Mouse (Mus musculus): ENCODE data around the gene Sgf29.
A peak's percentile ranks its signal among the peaks of the same experiment; 100 is the strongest.

Gene Sgf29

DNA sequence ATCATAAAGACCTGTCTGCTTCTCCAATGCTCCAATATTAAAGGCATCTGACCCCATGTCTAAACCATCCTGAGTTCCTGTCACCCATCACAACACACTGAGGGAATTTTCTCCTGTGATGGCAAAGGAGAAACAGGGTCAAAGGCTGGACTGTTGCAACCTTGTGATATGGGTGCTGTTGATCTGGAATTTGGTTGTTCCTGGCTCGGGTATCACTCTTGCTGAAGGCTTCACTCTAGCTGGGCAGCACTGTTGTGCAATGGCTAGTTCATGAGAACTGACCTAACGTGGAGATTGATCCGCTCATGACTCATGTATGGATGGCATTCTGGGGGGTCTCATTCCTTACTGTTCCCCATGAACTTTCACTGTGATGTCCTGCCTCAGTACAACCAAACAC is 39.9 kb downstream of the Sgf29 start:
- DNase-seq: no peak

DNA sequence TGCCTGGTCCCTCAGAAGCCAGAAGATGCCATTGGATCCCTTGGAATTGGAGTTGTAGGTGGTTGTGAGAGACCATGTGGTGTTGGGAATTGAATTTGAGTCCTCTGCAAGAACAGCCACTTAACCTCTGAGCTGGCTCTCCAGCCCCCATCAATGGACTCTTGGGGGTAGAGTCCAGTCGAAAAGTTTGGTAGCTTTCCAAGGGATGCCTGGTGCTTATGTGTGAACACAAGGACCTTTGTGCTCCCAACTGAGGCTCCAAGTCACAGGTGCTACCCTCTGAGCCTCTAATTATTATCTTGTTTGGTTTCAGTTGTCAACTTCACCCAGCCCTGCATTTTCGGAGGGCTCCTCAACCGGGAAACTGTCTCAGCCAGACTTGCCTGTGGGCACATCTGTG is 41.6 kb downstream of the Sgf29 start:
- DNase-seq: no peak

DNA sequence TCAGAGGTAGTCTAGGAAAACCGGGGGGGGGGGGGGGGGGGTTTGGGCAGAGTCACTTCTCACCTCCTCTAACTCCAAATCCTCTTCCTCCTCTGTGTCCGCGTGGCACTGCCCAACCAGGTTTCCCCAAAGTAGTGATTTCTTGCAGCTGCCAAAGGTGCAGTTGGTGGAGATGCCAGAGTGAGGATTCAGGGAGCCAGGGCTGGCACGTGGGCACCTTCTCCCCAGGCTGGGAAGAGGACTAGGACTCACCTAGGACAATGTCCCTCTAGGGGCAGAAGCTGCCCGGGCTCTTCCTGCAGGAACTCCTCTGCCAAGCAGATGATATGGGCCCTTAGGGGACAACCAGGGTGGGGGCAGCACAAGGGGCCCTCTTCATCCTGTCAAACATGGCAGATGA is 42.6 kb downstream of the Sgf29 start:
- no peak for DNase-seq

DNA sequence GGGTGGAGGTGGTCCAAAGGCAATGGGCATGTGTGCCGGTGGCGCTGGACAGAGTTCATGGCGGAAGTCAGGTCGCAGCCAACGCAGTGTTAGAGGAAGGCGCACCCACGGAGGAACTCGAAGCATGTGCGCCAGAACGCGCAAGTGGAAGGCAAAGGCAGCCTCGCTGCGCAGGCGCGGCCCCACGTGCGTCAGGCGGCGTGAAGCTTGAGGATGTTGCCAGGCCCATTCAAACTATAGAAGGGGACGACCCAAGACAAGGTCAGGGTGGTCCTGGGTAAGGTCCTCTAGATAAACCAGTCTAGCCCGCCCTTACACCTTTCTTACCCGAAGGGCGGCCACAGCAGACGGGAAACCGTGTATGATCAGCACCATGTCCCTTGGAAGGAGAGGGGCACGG is 43.3 kb downstream of the Sgf29 start:
- no peak for DNase-seq

DNA sequence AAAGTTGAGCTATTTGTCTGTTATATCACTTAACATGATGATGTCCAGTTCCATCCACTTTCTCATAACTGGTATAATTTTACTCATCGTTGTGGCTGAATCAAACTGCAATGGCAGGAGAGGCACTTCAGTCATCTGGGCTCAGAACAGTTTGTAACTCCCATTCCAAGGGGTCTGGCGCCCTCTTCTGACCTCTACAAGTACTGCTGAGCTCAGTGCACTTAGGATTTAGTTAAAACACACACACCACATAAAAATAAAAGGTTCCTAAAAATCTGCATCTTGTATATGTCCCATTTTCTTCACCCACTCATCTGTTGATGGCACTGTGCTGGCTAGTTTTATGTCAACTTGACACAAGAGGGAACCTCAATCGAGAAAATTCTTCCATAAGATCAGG is 44.1 kb downstream of the Sgf29 start:
- DNase-seq: peak; percentile 93

DNA sequence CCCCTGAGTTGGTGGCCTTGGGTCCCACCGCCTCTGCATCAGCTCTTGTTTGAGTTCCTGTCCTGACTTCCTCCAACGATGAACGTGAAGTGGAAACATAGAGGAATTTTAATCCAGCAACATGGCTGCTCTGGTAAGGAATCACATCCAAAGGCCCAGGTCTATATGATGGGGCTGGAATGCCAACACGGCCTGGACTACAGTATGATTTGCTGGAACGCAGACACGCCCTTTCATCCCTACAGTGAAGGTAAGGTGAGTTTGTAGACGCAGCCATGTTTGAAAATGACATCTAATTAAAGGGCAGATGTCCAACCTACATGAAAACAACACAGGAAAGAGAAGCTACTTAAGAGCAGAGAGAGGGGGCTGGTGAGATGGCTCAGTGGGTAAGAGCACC is 44.7 kb downstream of the Sgf29 start:
- DNase-seq: no peak

DNA sequence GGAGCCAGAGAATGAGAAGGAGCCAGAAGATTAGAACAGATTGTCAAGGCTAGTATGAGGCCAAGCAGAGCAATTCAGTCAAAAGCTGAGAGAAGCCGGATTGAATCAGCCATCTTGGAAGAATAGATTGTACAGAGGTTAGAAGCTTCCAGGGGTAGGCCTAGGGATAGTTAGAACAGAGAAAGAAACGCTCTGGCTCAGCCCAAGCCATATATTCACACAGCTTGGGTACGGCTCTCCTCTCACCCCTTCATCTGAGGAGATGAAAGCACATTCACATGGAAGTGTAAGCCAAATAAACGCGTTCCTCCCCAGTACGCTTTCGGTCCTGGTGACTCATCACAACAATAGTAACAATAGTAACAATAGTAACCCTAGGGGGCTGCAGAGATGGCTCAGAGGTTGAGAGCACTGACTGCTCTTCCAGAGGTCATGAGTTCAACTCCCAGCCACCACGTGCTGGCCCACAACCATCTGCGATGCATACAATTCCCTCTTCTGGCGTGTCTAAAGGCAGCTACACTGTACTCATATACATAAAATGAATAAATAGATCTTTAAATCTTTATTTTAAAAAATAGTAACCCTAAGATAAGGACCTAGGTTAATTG is 45.4 kb downstream of the Sgf29 start:
- DNase-seq: no peak

DNA sequence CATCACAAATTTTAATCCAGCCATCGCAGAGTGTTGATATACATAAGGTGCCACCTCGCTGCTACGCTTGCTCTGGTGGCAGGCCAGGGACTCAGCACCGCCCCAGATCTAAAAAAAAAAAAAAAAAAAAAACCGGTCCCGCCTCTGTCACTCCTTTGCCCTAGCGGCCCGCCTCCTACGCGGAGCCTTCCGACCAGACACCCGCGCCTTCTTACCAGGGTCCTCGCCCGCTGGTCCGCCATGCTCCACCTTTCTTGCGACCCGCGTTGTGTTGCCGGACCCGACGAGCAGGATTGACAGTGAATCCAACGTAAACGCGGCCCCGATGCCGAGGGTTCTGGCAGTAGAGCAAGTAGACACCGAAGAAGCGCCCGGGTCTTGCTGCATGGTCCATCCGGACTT is 46.1 kb downstream of the Sgf29 start, which contains the start of gene Bola2:
Gene Bola2 (plus strand): TSS at position 192 of the 402 bp plus-strand sequence.
- DNase-seq: peak; percentile 82

DNA sequence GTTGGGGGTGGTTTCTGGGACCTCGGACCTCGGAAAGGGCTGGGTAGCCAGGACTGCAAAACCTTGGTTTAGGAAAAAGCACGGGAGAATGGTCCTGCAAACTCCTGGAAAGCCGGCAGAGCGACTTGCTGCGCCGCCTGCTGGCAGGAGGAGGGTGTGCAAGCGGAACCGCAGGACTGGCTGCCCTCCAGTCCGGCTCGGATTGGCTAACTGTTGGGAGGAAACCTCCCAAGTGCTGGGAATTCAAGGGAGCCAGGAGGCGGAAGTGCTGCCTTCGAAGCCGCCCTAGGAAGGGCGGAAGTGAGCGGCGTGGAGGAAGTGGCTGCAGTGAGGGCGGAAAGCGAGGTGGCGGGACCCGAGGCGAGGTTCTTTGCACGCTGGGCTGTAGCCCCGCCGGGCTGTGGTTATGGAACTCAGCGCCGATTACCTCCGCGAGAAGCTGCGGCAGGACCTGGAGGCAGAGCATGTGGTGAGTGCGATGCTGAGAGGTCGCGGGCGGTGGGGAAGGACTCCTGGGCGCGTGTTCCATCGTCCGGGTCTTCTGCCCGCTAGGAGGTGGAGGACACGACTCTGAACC is 46.6 kb downstream of the Sgf29 start, which contains the start of gene Slx1b:
Gene Slx1b (minus strand): TSS at position 154 of the 577 bp plus-strand sequence.
- DNase-seq: peak; percentile 96

DNA sequence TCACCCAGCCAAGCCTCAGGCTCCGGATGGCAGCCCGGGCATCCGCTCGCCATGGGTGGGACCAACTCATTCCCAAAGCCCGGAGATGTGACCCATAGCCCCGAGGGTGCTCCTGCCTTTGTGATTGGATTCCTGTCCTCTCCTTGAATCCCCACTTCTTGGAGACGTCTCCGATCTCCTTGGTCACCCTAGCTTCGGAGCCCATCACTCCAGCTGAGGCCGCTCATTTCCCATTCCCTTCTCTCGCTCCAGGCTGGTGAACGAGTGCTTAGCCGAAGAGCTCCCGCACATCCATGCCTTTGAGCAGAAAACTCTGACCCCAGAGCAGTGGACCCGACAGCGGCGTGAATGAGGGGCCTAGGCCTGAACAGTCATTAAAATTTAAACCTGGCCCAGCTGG is 47.2 kb downstream of the Sgf29 start:
- no peak for DNase-seq

DNA sequence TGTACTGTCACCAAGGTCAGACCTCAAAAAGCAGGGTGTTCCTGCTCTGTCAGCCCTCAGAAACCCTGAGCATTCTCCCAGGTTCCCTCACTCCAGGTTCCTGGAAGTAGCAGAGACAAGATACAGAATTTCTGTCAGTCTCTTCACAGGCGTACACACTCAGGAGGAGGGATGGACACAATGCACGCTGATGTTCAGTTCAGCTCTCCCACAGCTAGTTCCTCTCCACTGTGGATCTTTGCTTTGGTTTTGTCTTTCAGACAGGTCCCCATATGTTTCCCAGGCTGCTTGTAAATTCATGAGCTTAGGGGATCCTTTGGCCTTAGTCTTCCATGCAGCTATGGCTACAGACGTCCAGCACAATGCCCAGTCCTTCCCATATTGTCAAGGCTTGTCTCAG is 47.8 kb downstream of the Sgf29 start:
- DNase-seq: no peak

DNA sequence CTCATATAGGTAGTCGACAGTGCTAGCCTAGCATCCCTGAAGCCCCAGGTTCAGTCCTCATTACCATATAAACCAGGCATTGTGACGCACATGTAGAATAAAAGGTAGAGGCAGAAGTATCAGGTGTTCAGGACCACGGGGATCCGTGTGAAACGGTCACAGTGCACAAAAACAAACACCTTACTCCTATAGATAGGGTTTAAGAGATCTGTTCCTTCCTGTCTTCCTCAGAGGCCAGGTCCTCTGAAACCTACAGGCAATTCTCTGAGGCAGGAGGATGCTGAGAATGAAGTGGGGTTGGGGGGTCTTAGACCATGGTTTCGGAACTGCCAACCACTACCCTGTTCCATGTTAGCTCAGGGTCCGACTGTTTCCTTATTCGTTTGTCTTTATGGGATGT is 48.7 kb downstream of the Sgf29 start:
- DNase-seq: no peak

DNA sequence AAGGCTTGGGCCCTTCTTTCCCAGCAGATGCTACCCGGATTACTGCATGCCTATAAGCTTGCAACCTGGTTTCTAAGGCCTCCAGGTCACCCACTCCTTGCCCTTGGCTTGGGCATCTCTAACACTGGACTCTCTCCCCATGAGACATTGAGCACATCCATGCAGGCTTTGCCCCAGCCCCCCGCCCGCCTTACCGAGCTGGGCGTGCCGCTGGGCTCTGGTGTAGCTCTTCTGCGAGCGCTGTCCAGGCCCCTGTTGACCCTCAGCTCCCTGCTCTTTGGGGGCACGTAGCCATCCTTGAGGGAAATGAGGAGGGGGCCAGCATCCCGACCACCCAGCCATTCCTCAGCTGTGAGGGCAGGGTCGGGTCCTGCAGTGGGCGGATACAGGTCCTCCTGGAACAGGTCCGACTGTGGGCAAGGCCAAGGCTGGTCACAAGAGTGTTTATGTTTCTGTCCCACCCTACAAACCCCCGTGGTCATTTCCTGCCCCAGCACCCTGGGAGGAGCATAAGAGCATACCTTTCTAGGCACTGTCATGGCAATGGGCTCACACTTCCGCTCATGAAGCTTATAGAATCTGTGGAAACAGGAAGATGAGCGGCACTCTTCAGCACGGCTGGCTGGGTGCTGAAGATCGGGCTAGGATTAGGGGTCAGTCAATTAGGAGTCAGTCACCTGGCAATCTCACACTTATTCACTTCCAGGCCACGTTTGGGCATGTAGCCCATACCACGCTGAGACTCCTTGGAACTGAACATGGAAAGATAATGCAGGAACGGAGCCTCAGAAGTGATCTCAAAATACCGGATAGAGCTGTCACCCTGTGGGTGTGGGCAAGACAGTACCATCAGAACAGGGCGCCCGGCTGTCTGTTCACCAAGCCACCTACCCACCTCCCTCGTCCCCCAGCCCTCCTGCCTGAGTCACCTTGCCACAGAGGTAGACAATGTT is 51.2 kb downstream of the Sgf29 start:
- no peak for DNase-seq

DNA sequence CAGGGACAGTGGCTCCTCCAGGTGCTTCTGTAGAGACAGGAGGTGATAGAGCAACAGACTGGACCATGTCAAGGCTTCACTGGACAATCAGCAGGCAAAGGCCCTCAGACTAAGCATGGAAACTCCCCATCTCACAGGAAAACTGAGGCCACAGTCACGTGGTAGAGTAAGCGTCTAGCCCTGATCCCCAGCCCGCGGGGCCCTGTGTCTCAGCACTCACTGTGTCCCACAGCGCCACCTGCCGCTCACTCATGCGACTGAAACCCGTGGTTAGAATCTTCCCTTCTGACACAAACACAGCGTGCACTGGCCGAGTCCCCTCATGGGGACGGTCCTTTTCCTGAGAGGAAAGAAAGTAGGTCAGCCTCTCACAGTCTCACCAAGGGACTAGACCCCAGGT is 52.0 kb downstream of the Sgf29 start:
- DNase-seq: peak; percentile 95

DNA sequence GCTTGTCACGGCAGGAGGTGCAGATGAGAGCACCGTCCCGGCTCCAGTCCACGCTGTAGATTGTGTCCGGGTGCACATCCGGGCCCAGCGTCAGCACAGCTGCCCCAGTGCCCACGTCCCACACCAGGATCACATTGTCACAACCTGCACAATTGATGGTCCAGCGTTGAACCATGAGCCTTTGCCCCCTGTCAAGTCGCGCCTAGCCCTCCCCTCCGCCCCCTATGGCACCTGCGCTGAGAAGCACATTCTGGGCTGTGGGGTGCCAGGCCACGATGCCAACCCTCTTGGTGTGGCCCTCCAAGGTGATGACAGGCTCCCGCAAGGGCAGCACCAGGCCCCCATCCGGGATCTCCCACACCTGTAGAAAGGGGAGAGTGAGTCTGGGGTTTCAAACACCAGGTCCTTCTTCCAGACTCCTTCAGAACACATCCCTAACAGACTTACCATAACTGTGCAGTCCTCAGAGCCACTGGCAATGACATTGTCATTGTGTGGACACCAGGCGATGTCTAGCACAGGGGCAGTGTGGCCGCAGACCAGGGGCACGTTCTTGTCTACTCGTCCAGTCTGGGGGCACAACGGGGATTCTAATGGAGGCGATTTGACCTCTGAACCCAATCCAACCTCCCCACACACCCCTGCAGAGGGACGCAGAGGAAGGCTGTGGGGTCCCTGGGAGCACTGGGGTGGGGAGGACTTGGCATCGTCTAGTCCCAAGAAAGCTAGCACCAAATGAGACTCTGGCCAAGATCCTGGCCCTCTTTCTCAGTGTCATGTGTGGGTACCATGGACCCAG is 52.6 kb downstream of the Sgf29 start:
- no peak for DNase-seq

DNA sequence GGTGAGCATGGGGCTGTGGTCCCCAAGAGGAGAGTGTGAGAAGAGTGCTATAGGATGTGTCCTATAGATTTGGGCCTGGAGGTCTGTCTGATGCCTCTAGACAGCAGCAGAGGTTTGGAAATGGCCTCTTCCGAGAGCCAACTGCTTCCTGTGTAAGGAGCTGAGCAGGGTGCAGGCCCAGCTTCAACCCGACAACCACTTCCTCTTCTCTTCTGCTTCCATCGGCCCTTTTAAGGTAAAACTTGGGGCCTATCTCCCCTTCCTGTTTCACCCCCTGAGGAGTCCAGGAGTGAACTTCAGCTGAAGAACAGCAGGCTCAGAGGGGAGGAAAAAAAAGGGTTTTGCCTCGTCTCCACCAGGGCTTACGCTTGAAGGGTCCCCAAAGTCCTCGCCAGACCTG is 53.2 kb downstream of the Sgf29 start:
- no peak for DNase-seq

DNA sequence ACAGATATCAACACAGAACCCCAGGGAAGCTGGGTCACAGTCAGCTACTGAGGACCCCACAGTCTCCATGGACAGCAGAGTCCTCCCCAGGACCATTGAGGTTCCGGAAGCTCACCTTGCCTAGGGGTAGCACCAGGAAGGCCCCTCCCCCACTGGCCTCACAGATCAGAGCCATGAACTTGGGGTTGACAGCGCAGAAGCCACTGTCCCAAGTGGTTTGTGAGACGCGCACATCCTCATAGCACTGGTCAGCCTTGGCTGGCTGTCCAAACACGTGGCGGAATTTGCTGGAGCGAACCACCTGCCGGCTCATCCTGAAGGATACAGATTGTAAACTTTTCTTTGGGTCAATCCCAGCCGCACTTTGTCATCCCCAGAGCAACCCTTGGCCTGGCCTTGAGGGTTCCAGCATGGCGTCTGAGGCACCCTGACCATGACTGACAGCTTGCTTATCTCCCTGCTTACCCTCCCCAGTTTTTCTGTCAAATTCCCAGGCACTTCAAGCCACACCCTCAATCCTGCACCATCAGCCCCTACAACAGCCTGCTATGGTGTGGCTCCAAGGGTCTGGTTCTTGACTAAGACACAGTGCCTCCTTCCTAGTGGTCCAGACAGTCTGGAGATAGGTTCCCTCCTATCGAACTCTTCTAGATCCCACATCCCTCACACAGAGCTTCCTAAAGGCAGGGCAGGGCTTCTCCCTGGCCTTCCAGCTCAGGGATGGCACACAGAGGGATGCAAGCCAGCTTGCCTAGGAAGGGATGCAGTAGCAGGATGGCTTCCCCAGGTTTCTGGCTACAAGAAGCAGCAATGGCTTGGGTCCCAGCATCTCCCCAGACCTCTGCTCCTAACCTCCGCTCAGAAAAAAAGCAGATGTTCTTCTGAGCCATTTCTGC is 54.0 kb downstream of the Sgf29 start:
- no peak for DNase-seq

DNA sequence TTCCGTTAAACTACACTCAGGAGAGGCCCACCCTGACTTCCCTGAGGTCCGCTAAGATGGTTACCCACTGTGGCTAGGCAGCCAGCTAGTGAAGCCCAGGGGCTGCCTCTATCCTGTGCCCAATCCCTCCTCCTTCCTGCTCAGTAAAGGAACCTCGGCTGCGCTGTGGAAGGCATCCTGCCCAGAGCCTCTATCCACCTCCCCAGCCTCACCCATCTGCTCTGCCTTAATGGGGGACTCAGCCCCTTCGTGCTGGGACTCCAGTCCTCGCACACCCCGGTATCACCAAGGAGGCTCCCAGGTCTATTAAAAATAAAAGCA is 54.6 kb downstream of the Sgf29 start:
- no peak for DNase-seq

DNA sequence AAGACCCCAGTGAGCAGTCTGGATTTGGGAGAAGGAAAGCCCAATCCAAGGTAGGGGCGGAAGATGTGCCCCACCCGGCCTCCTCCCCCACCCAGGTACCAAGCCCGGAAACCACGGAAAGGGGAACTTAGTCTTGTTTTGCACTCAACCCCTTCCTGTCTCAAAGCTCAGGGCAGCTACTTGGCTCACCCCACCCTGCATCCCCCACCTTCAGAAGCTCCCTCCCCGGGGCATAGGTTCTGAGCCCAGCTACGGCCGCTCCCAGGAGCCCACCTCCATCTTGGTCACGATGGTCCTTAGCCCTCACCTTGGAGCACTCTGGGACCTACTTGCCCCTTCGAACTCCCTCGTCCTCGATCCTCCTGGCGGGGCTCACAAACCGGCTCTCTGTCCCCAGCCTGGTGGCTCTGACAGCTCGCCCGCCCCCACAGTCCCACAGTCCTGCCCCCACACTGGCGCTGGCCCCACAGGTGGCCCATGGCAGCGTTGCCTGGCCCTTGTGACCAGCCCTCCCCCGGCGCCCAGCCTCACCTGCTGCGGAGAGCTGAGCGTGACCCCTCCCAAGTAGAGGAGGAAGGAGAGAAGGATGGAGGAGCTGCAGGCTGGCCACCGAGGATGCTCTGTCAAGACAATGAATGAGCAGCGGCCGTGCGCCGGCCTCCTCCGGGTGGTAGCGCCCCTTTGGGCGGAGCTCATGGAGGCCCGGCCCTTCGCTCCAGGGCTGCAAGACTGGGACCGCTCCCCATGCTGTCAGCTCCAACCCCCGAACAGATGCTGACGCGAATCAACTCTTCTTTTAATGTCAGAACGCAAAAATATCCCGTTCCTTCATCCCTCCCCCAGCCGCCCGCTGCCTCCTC is 55.2 kb downstream of the Sgf29 start:
- peak; percentile 82 for DNase-seq

DNA sequence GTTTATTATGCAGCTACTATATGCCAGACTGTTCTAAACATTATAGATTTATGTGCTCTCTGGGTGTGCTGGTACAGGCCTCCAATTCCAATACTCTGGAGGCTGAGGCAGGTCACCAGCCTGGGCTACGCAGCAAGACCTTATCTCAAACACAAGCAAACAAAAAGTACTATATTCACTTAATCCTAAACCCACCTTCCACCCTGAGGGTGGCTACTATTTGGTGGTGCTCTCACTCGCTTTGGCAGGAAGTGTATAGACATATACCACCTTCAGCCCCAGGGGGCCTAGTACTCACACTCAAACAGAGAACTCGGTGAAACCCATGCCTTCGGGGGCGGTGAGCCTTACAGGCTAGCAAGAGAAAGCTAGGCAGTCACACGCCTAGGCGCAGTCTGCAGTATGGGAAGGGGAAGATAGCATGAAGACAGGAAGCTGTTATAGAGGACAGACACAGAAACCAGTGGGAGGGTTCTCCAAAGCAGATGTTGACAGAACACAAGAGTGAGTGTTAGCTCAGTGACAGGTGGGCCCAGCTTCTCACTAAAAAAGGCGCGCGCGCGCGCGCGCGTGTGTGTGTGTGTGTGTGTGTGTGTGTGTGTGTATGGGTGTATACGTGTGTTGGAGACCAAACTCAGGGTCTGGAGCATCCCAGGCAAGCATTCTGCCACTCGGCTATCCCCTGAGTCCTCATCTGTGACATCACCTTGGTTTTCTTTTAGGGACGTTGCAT is 58.5 kb downstream of the Sgf29 start, which contains the start of gene Coro1a:
Gene Coro1a (minus strand): TSS at position 346 of the 733 bp plus-strand sequence.
- DNase-seq: no peak
